Mouse (Mus musculus) MEL (cell line): Measurements from ENCODE around the gene Prickle2.

Experiments used
- POLR2AphosphoS2 ChIP-seq: IDR thresholded peaks from 2 replicates; pipeline ENCODE4 v1.6.1; 2011; ENCODE audit warnings: low read length, improper control_type of control experiment
- TAL1 ChIP-seq: IDR thresholded peaks from 2 replicates; pipeline ENCODE4 v1.6.1; 2012; ENCODE audit warnings: mild to moderate bottlenecking, inconsistent platforms, low read length, moderate library complexity, mixed read lengths

DNA sequence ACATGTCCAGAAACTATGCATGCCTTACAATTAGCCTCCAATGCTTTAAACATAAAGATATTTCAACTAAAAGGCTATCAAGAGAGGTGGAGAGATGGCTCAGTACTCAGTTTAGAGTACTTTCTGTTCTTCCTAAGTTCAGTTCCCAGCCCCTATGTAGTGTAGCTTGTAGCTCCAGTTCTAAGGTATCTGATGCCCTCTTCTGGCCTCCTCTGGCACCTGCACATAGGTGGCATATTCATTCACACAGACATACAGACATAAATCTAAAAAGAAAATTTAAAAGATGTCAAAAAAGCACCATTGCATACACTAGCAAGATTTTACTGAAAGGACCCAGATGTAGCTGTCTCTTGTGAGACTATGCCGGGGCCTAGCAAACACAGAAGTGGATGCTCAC lies 146.7 kb downstream of the Prickle2 start:
- no peak for TF ChIP-seq TAL1
- no peak for TF ChIP-seq POLR2AphosphoS2
